Mouse (Mus musculus): ENCODE results near the gene Ttyh1. TPM values are rescaled to one million over a fixed set of nuclear protein-coding genes. Genes with fewer than 3 reads are reported as not detected.
"Not testable (repeated sequence)": the region's sequence is repeated elsewhere in the genome, so short reads cannot be mapped to it uniquely, and the experiment has no call there.

Ttyh1 gene
- total RNA-seq, 2 experiments from 2014 or later: 1.3 to 1.9 TPM

GRCm38 (mm10) chr7:4141648-4142325, 22.6 kb downstream of the Ttyh1 start:
- DNase-seq (ENCODE audit: low spot score in 2 of 2): peak in 1 of 2 experiments; percentile 16

- DNase-seq (ENCODE audit: low spot score in 2 of 2): peak in 1 of 2 experiments; percentile 18
These were observed 23.7 kb downstream of the Ttyh1 start for GRCm38 (mm10) chr7:4142796-4143445.

GRCm38 (mm10) chr7:4143506-4143905, 24.3 kb downstream of the Ttyh1 start:
- DNase-seq (ENCODE audit: low spot score in 2 of 2): no peak

DNA sequence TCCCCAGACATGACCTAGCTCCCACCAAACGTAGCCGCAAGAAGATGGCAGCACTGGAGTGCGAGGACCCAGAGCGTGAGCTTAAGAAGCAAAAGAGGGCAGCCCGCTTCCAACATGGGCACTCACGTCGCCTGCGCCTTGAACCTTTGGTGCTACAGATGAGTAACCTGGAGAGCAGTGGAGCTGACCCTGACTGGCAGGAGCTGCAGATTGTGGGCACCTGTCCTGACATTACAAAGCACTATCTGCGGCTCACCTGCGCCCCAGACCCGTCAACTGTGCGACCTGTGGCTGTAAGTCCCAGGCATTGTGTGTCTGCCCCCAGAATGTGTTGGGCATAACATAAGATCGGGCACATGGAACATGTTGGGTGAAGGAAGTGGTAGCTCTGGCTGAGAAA, 24.8 kb downstream of the Ttyh1 start:
- DNase-seq (ENCODE audit: low spot score in 2 of 2): peak in 1 of 2 experiments; percentile 18

GRCm38 (mm10) chr7:4144766-4145551, 25.8 kb downstream of the Ttyh1 start:
- DNase-seq (ENCODE audit: low spot score in 2 of 2): no peak

DNA sequence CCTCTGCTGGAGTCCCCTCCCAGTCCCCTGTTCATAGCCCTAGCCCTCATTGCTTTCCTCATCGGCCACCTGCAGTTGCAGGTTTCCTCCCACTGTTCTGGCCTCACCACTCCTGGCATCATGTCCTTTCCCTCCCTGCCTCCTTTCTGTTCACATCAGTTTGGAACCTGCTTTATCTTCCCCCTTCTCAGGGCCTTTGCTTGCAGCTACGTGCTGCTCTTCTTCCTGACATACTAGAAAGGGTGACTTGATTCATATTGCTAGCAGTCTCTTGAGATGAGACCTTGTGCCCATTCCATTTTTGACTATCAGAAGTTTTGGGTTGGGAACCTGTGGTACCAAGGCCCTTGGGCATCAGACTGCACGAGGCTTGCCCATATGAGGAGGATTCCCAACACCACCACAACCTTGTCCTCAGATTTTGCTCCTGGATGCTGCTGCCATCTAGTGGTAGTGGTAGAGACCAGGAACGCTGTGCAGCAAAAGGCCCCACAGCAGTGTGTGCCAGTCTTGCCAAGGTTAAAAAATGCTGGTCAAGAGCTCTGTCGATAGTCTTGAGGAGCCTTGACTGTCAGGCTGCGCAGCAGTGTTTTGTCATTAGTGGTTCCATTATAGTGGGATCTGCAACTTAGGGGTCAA, 26.5 kb downstream of the Ttyh1 start:
- DNase-seq (ENCODE audit: low spot score in 2 of 2): peak in 1 of 2 experiments; percentile 68

DNA sequence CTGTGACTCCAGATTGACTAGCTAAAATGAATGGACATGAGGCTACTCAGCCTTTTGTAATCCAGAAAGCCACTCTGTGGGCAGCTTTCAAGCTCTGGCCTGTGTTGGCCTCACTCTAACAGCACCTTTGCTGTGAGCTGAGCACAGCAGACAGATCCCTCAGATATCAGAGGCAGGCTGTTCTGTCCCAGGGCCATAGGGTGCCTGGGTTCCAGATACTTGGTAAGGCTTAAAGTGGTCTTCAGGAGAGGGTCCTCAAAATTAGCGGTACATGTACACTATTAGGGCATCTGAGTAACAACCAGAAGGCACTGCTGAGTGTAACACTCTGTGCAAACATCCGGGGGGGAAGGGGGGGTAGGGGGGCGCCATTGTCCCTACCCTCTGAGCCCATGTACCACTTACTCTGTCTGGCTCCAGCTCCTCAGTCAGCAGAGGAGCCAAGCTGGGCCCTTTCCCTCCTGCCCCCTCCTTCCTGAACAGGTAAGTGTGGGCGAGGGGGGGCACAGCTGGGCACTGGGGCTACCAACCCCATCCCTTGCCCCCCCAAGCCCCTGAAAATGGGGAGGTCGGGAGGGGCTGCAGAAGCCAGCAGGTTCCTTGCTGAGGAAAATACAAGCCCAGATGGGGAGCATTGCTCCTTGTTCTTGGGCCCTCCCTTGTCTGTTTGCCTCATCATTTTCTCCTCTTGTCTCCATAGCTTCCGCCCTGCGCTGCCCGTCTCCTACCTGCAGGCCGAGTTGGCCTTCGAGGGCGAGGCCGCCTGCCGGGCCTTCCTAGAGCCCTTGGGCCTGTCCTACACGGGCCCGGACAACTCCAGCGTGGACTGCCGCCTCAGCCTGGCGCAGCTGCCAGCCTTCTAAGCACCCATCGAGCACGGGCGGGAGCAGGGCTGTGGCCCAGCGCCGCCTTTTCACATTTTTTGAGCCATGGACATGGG, 27.3 kb downstream of the Ttyh1 start:
- no peak for DNase-seq (ENCODE audit: low spot score in 2 of 2)

GRCm38 (mm10) chr7:4147371-4147770, 28.2 kb downstream of the Ttyh1 start:
- DNase-seq (ENCODE audit: low spot score in 2 of 2): no peak

DNA sequence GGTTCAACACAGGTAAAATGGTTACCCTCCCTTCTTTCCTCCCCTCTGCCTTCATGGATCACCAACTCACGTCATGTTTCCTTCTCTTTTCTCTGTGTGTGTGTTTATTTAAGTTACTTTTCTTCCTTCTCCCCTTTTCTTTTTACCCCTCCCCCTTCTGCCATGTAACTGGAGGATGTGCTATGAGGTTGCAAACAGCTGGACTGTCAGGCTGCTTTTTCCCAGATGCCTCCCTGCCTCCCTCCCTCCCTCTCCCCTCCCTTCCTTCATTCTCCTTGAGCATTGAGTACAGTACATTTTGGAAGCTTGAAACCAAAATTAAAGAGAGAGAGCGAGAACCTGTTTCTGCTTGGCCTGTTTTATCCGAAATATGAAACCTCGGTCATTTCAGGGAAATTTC, 28.6 kb downstream of the Ttyh1 start:
- DNase-seq (ENCODE audit: low spot score in 2 of 2): no peak

GRCm38 (mm10) chr7:4148341-4149208, 29.4 kb downstream of the Ttyh1 start:
- DNase-seq (ENCODE audit: low spot score in 2 of 2): peak in 1 of 2 experiments; percentile 27

DNA sequence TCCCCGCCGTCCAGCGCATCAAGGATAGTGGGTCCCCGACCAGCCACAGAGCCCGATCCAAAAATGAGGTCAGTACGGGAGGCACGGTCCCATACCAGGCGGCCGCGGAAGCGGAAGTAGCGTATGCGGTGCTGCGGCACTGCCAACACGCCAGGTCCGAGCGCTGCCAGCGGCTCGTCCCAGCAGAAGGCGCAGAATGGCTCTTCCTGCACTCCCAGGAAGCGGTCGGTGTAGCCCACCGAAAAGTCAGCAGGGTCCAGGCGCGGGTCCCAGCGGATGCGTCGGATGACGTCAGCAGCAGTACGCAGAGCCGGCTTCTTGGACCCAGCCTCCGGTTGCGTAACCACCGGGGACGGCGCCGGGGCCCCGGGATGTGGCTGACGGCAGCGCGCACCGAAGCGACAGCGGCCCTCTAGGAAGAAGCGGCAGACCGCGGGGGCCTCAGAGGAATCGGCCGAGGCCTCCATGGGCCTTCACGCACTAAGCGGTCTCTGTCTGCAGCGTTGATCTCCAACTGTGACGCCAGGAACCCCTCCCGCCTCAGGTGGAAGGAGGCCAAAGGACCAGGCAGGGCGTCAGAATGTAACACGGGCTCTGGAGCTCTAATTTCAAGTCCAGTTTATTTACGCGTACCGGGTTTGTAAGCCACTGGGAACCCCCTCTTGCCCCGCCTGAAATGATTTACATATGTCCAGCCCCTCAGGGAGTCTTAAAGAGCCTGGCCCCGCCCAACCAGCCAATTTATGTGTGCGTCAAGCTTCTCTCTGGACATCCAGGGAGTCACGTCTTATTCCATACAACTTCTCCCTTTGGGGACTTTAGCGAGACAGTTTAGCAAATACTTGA, 30.2 kb downstream of the Ttyh1 start:
- peak; percentile 80 to 84 for DNase-seq (ENCODE audit: low spot score in 2 of 2)

DNA sequence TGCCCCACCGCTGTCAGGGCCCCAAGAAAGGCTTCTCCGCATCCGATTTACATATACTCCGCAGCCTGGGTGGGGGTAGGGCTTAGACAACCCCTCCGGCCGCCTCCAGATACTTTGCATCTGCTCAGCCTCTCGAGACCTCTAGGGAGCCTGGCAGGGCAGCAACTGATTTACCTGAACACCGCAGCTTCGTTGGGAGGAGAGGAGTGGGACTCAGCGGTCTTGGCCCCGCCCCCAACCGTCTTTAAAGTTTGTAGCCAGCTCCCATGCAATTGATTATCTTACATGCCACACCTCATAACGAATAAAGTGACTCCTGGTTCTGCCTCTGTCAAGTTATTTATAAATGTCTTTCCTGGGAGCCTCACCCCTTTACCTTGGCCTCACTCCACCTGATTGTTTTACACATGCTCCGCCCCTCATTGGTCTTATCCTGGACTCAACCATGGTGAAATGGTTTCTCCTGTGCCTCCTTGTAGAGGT, 30.9 kb downstream of the Ttyh1 start, which contains the start of gene Leng9:
TSS of gene Leng9 (minus strand) at position 316 of the 483 bp plus-strand sequence.
- DNase-seq (ENCODE audit: low spot score in 2 of 2): peak; percentile 44 to 45

GRCm38 (mm10) chr7:4150811-4151221, 31.6 kb downstream of the Ttyh1 start:
- DNase-seq (ENCODE audit: low spot score in 2 of 2): peak in 1 of 2 experiments; percentile 63

DNA sequence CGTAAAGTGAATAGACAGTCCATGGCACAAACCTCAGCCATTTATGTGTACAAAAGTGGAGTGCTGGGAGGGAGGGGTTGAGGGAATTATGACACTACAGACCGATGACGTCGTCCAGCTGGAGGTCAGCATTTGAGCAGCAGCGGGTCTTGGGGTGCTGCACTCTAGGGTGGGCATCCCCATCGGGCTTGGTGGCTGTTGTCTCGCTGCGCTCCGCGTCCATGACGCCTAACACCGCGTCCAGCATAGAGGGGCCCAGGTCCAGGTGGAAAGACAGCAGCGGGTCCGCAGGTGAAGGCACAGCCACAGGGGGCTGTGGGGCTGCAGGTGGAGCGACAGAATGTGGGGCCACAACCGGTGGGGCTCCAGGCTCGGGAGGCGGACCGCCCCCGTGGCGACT, 32.0 kb downstream of the Ttyh1 start:
- DNase-seq (ENCODE audit: low spot score in 2 of 2): peak; percentile 32 to 33

GRCm38 (mm10) chr7:4154356-4154755, 35.1 kb downstream of the Ttyh1 start:
- DNase-seq (ENCODE audit: low spot score in 2 of 2): no peak

GRCm38 (mm10) chr7:4154976-4155375, 35.8 kb downstream of the Ttyh1 start:
- no peak for DNase-seq (ENCODE audit: low spot score in 2 of 2)

- DNase-seq (ENCODE audit: low spot score in 2 of 2): not testable (repeated sequence)
These were observed 42.4 kb downstream of the Ttyh1 start for GRCm38 (mm10) chr7:4161596-4161995.

DNA sequence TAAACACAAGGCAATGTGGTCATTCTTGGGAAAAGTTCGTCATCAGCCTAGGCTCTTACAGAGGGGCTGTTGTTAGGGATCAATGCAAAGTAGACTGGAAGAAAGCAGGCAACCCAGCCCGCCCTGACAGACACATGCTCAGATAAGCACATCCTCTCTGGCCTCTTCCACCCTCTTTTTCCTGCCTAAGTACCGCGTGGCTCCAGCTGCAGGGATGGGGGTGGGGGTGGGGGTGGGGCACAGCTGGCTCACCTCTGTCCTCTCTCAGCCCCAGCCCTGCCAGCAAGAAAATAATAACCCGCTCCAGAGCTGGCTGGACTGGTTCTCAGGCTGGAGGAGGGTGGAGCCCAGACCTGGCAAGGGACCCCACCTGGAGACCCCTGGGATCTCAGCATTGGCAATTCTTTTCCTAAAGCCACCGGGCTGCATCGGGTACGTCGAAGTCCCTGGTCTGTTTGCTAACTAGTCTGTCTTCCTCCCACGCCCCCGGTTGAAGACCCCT, 44.4 kb downstream of the Ttyh1 start:
- DNase-seq (ENCODE audit: low spot score in 2 of 2): no peak

Measured in adrenal gland, adult 18-20 months (tissue).